Mouse (Mus musculus): ENCODE data around the gene Rab43. TPM values are rescaled to one million over a fixed set of nuclear protein-coding genes. Genes with fewer than 3 reads are reported as not detected.

Gene Rab43
- polyA plus RNA-seq, 1 experiment from 2014 or later = 8.9 TPM

GRCm38 (mm10) chr6:87780546-87781301 lies 31.2 kb downstream of the Rab43 start:
- no peaks in the 10 kb centered on the region for H3K4me1 ChIP-seq (ENCODE audit: control insufficient read depth, insufficient read depth, low read length)
- H3K27ac ChIP-seq (ENCODE audit: low read depth, low read length) = no peak overlapping the region
- 83% methylated on average over 10 of the region's 10 CpGs for WGBS
- H3K36me3 ChIP-seq (ENCODE audit: control insufficient read depth, insufficient read depth, low read length) = no peaks in the 10 kb centered on the region
- no peak overlapping the region for H3K4me3 ChIP-seq (ENCODE audit: low read depth, low read length)
- H3K9ac ChIP-seq (replicated peaks; ENCODE audit: low read depth, low read length) = no peak overlapping the region
- H3K9me3 ChIP-seq (ENCODE audit: control insufficient read depth, low read length) = no peaks in the 10 kb centered on the region
- no peak overlapping the region for H3K4me2 ChIP-seq (ENCODE audit: low read depth, low read length)
- no peak for ATAC-seq (ENCODE audit: low read depth)
- no peaks in the 10 kb centered on the region for H3K27me3 ChIP-seq (ENCODE audit: control insufficient read depth, insufficient read depth, low read length)

DNA sequence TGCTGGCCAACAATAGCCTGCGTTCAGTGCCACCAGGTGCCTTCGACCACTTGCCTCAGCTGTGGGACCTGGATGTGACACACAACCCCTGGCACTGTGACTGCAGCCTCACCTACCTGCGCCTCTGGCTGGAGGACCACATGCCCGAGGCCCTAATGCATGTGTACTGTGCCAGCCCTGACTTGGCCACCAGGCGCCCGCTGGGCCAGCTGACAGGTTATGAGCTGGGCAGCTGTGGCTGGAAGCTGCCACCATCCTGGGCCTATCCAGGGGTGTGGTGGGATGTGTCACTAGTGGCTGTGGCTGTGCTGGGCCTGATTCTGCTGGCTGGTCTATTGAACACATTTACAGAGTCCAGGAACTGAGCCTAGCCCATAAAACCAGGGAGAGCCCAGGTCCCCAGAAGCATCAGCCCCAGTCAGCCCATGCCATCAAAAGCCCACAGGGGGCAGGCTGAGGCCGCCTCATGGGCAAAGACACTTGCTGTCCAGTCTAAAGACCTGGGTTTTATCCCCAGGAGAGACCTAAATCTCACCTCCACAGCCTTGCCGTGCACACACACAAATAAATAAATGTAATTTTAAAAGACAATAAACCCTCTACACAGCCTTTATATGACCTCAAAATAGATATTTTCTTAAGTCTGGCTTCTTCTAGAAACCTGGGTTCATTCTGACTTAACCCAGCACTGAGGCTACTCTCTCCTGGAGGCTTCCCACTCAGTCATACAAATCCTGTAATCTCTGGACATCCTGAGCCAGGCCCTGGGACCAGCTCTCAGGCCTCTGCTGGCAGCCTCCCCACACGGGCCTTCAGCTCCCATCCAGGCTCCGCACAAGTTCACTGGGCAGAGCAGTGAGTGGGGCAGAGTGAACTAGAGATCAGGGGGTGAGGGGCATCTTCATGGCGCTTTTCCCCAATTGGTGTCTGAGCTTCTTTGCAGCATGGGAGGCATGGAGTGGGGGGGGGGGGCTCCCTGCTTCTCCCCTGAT lies 32.5 kb downstream of the Rab43 start:
- 81% methylated on average over 11 of the region's 11 CpGs for WGBS
- Histone ChIP-seq H3K27me3 (ENCODE audit: control insufficient read depth, insufficient read depth, low read length) (no peaks in the 10 kb centered on the region), H3K4me1 (ENCODE audit: control insufficient read depth, insufficient read depth, low read length) (no peaks in the 10 kb centered on the region), H3K9ac (replicated peaks; ENCODE audit: low read depth, low read length) (no peak overlapping the region), H3K4me2 (ENCODE audit: low read depth, low read length) (no peak overlapping the region), H3K36me3 (ENCODE audit: control insufficient read depth, insufficient read depth, low read length) (no peaks in the 10 kb centered on the region), H3K4me3 (ENCODE audit: low read depth, low read length) (no peak overlapping the region), H3K9me3 (ENCODE audit: control insufficient read depth, low read length) (no peaks in the 10 kb centered on the region), H3K27ac (ENCODE audit: low read depth, low read length) (no peak overlapping the region)
- no peak for ATAC-seq (ENCODE audit: low read depth)

- ATAC-seq (ENCODE audit: low read depth) = no peak
- Histone ChIP-seq H3K9me3 (ENCODE audit: control insufficient read depth, low read length) (no peaks in the 10 kb centered on the region), H3K36me3 (ENCODE audit: control insufficient read depth, insufficient read depth, low read length) (no peaks in the 10 kb centered on the region), H3K9ac (replicated peaks; ENCODE audit: low read depth, low read length) (no peak overlapping the region), H3K4me2 (ENCODE audit: low read depth, low read length) (no peak overlapping the region), H3K4me3 (ENCODE audit: low read depth, low read length) (no peak overlapping the region), H3K27me3 (ENCODE audit: control insufficient read depth, insufficient read depth, low read length) (no peaks in the 10 kb centered on the region), H3K4me1 (ENCODE audit: control insufficient read depth, insufficient read depth, low read length) (no peaks in the 10 kb centered on the region), H3K27ac (ENCODE audit: low read depth, low read length) (no peak overlapping the region)
- 78% methylated on average over 11 of the region's 11 CpGs for whole genome bisulfite sequencing
Measured at GRCm38 (mm10) chr6:87778294-87779173, 33.4 kb downstream of the Rab43 start.

DNA sequence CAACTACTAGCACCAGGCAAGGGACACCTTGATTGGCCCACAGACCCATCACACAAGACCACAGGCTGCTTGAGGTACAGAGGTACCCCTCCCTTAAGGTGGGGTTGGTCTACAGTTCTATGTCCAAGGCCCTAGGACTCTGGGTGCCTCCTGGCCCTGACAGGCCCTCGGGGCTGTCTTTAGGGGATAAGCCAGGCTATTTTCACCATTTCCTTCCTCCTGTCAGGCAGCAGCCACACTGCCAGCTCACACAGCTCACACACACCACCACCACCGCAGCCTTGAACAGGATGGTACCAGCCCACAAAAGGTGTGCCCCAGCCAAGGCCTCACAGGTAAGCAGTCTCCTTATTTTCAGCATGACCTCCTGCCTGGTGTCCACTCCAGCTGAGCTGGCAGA lies 34.1 kb downstream of the Rab43 start, which contains the start of gene Gp9:
Gene Gp9 (plus strand): TSS at position 231 of the 400 bp plus-strand sequence.
- ATAC-seq (ENCODE audit: low read depth) = no peak
- WGBS = 87% methylated on average over 2 of the region's 2 CpGs
- Histone ChIP-seq H3K4me1 (ENCODE audit: control insufficient read depth, insufficient read depth, low read length) (no peaks in the 10 kb centered on the region), H3K4me2 (ENCODE audit: low read depth, low read length) (no peak within 1 kb of the TSS), H3K27me3 (ENCODE audit: control insufficient read depth, insufficient read depth, low read length) (no peaks in the 10 kb centered on the region), H3K9ac (replicated peaks; ENCODE audit: low read depth, low read length) (no peak within 1 kb of the TSS), H3K36me3 (ENCODE audit: control insufficient read depth, insufficient read depth, low read length) (no peaks in the 10 kb centered on the region), H3K4me3 (ENCODE audit: low read depth, low read length) (no peak within 1 kb of the TSS), H3K9me3 (ENCODE audit: control insufficient read depth, low read length) (no peaks in the 10 kb centered on the region), H3K27ac (ENCODE audit: low read depth, low read length) (no peak within 1 kb of the TSS)

DNA sequence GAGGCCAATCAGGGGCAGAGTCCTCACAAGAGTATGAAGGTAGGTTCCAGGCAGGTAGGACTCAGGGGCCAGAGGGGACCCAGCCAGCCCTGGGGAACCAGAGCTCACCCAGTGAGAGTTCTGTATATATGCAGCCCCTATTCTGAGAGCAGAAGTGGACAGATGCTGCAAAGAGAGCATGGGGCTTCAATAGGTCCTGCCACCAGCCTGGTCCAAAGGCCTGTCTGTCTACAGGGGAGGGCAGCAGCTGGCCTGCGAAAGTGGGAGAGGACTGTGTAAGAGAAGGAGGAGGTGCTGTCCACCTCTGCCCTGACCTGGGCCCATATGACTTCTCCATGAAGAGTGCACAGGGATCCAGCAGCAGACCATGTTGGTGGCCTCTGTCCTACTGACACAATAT lies 35.3 kb downstream of the Rab43 start:
- 67% methylated on average over 1 of the region's 1 CpGs for WGBS

DNA sequence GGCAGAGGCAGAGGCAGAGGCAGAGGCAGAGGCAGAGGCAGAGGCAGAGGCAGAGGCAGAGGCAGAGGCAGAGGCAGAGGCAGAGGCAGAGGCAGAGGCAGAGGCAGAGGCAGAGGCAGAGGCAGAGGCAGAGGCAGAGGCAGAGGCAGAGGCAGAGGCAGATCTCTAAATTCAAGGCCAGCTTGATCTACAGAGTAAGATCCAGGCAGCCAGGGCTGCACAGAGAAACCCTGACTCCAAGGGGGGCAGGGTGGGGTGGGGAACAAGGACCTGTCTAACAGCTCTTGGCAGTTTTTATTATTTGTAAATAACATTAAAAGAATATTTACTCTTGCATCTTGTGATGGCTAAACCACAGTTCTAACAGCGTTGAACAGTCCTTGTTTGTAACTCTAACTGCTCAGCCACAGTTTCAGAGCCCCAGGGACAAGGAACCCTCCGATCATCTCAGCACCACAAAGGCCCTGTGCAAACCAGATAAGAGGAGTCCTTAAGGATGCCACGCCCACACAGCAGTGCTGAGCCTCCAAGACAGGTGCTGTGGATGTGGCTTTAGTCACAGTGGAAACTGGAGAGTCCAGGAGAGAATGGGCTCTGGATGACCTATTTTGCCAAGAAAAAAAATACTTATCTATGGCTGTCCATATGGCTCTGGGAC lies 36.2 kb downstream of the Rab43 start:
- no peaks in the 10 kb centered on the region for H3K4me1 ChIP-seq (ENCODE audit: control insufficient read depth, insufficient read depth, low read length)
- no peak overlapping the region for H3K4me3 ChIP-seq (ENCODE audit: low read depth, low read length)
- no peak overlapping the region for H3K9ac ChIP-seq (replicated peaks; ENCODE audit: low read depth, low read length)
- 72% methylated on average over 3 of the region's 3 CpGs for WGBS
- no peaks in the 10 kb centered on the region for H3K36me3 ChIP-seq (ENCODE audit: control insufficient read depth, insufficient read depth, low read length)
- no peak overlapping the region for H3K4me2 ChIP-seq (ENCODE audit: low read depth, low read length)
- H3K9me3 ChIP-seq (ENCODE audit: control insufficient read depth, low read length) = no peaks in the 10 kb centered on the region
- no peak overlapping the region for H3K27ac ChIP-seq (ENCODE audit: low read depth, low read length)
- no peaks in the 10 kb centered on the region for H3K27me3 ChIP-seq (ENCODE audit: control insufficient read depth, insufficient read depth, low read length)
- no peak for ATAC-seq (ENCODE audit: low read depth)

More for the DNA sequence above, 35.3 kb downstream of the Rab43 start:
- Histone ChIP-seq H3K27me3 (ENCODE audit: control insufficient read depth, insufficient read depth, low read length) (no peaks in the 10 kb centered on the region), H3K4me1 (ENCODE audit: control insufficient read depth, insufficient read depth, low read length) (no peaks in the 10 kb centered on the region), H3K4me3 (ENCODE audit: low read depth, low read length) (no peak overlapping the region), H3K4me2 (ENCODE audit: low read depth, low read length) (no peak overlapping the region), H3K27ac (ENCODE audit: low read depth, low read length) (no peak overlapping the region), H3K9me3 (ENCODE audit: control insufficient read depth, low read length) (no peaks in the 10 kb centered on the region), H3K36me3 (ENCODE audit: control insufficient read depth, insufficient read depth, low read length) (no peaks in the 10 kb centered on the region), H3K9ac (replicated peaks; ENCODE audit: low read depth, low read length) (no peak overlapping the region)
- no peak for ATAC-seq (ENCODE audit: low read depth)

- Histone ChIP-seq H3K4me2 (ENCODE audit: low read depth, low read length) (no peak overlapping the region), H3K36me3 (ENCODE audit: control insufficient read depth, insufficient read depth, low read length) (no peaks in the 10 kb centered on the region), H3K9ac (replicated peaks; ENCODE audit: low read depth, low read length) (no peak overlapping the region), H3K27ac (ENCODE audit: low read depth, low read length) (no peak overlapping the region), H3K4me3 (ENCODE audit: low read depth, low read length) (no peak overlapping the region), H3K27me3 (ENCODE audit: control insufficient read depth, insufficient read depth, low read length) (no peaks in the 10 kb centered on the region), H3K4me1 (ENCODE audit: control insufficient read depth, insufficient read depth, low read length) (no peaks in the 10 kb centered on the region), H3K9me3 (ENCODE audit: control insufficient read depth, low read length) (no peaks in the 10 kb centered on the region)
- WGBS = 89% methylated on average over 9 of the region's 9 CpGs
- ATAC-seq (ENCODE audit: low read depth) = no peak
Measured at GRCm38 (mm10) chr6:87774909-87775308, 37.1 kb downstream of the Rab43 start.

DNA sequence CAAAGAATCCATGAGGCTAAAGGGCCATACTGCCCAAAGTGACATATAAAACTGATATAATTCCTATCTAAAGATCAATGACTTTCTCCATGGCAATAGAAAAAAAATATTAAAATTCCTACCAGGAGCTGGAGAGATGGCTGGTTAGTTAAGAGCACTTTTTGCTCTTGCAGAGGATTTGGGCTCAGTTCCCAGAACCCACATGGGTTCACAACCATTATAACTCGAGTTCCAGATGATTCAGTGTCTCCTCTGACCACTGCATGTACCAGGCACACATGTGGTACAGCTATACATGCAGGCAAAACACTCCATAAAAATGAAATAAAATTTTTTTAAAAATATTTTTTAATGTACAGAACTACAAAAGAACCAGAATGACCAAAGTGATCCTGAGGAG lies 37.5 kb downstream of the Rab43 start:
- H3K9me3 ChIP-seq (ENCODE audit: control insufficient read depth, low read length) = no peaks in the 10 kb centered on the region
- no peaks in the 10 kb centered on the region for H3K27me3 ChIP-seq (ENCODE audit: control insufficient read depth, insufficient read depth, low read length)
- no peak overlapping the region for H3K9ac ChIP-seq (replicated peaks; ENCODE audit: low read depth, low read length)
- H3K4me3 ChIP-seq (ENCODE audit: low read depth, low read length) = no peak overlapping the region
- ATAC-seq (ENCODE audit: low read depth) = no peak
- H3K4me2 ChIP-seq (ENCODE audit: low read depth, low read length) = no peak overlapping the region
- no peaks in the 10 kb centered on the region for H3K4me1 ChIP-seq (ENCODE audit: control insufficient read depth, insufficient read depth, low read length)
- WGBS = 68% methylated on average over 1 of the region's 1 CpGs
- H3K36me3 ChIP-seq (ENCODE audit: control insufficient read depth, insufficient read depth, low read length) = no peaks in the 10 kb centered on the region
- H3K27ac ChIP-seq (ENCODE audit: low read depth, low read length) = no peak overlapping the region

Data from neural tube, embryonic 14.5 days (tissue).